Mouse (Mus musculus) liver, postnatal 0 days (tissue): ENCODE measurements at regions not wholly inside any gene's neighbourhood (a gene's known extent, or its start where the extent isn't known, plus 50 kb on each side); places are given as distances from the start of the nearest gene placed in this dataset.

Source experiments
- ATAC-seq: fragments of 200-750 bp; cut with Nextera tagmentation; 2 replicates; pipeline ENCODE4 v1.8.0; 2017; ENCODE audit warnings: mild to moderate bottlenecking, moderate library complexity
- DNase-seq: peaks from one replicate; pipeline ENCODE4 v3.0.0-alpha.2; 2016
- H3K27ac ChIP-seq: fragments of 300-500 bp; sonication (generic); 2 replicates; pipeline ENCODE4 v1.5.1; 2014; ENCODE audit warnings: antibody characterized with exemption, moderate library complexity, mild to moderate bottlenecking, low read depth
- H3K27me3 ChIP-seq: fragments of 300-500 bp; sonication (generic); 2 replicates; pipeline ENCODE4 v1.6.1; 2014; ENCODE audit warnings: low read length, control low read depth, mixed read lengths; ENCODE audit not compliant: insufficient read depth
- H3K36me3 ChIP-seq: fragments of 300-500 bp; sonication (generic); replicated peaks from 2 replicates; pipeline ENCODE4 v1.6.1; 2014; ENCODE audit warnings: mild to moderate bottlenecking, control low read depth, low read length, moderate library complexity, mixed read lengths; ENCODE audit not compliant: insufficient read depth
- H3K4me1 ChIP-seq: fragments of 300-500 bp; sonication (generic); 2 replicates; pipeline ENCODE4 v1.6.1; 2014; ENCODE audit warnings: antibody characterized with exemption, mild to moderate bottlenecking, control low read depth; ENCODE audit not compliant: insufficient read depth
- H3K4me2 ChIP-seq: fragments of 300-500 bp; sonication (generic); 2 replicates; pipeline ENCODE4 v1.6.1; 2014; ENCODE audit warnings: low read depth, mild to moderate bottlenecking, low read length, moderate library complexity, mixed read lengths
- H3K4me3 ChIP-seq: fragments of 300-500 bp; sonication (generic); 2 replicates; pipeline ENCODE4 v1.5.1; 2014; ENCODE audit warnings: low read depth, low read length
- H3K9ac ChIP-seq: fragments of 300-500 bp; sonication (generic); replicated peaks from 2 replicates; pipeline ENCODE4 v1.6.1; 2014; ENCODE audit warnings: mild to moderate bottlenecking, moderate library complexity
- H3K9me3 ChIP-seq: fragments of 300-500 bp; sonication (generic); 2 replicates; pipeline ENCODE4 v1.6.1; 2016; ENCODE audit warnings: mild to moderate bottlenecking, control low read depth, low read length, mixed read lengths
- CTCF ChIP-seq: sonication (generic); IDR thresholded peaks from 2 replicates; pipeline ENCODE4 v1.5.1; 2016; ENCODE audit warnings: antibody characterized with exemption, low read depth
- EP300 ChIP-seq: IDR thresholded peaks from 2 replicates; pipeline ENCODE4 v1.6.1; 2016; ENCODE audit warnings: antibody characterized with exemption, low read depth, mild to moderate bottlenecking
- WGBS: fragments of 180-500 bp; shearing (Covaris S2); extraction: QIAGEN DNeasy Blood & Tissue Kit; methylation state at CpG from one replicate; pipeline ENCODE4 v1.1.7; 2014; ENCODE audit not compliant: insufficient replicate concordance; 5-methylcytosine and 5-hydroxymethylcytosine counted together

DNA sequence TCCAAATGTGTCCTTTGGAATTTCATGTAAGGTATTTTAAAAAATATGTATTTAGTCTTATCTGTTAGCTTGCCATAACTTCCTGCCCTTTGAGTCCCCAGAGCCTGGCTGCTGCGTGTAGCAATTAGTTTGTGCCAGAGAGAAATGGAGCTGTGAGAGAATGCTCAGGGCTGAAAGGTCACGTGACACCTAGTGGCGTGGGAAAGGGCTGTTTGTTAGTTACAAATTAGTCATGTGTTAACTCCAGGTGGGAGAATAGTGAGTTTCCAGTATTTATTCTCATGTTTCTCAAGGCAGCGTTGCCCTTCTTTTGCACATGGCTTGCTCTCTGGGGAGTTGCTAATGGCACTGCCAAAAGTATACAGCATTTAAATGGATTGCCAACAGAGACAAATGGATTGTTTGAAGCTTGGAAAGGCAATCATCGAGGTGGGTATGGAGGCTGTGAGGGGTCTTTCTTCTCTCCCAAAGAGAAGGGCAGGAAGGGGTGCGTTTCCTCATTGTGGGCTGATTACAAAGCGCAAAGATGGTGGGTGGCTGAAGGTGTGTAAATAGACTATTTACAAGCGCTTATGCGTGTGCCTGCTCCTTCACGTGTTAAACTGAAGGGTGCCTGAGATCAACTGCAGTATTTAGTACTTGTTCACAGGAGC, 472.3 kb downstream of the D3Ertd751e start:
- no peaks in the 10 kb centered on the region for H3K27me3 ChIP-seq
- H3K4me1 ChIP-seq = no peaks in the 10 kb centered on the region
- no peaks in the 10 kb centered on the region for H3K36me3 ChIP-seq
- ATAC-seq (no peak), DNase-seq (no peak)
- 49% methylated on average over 10 of the region's 10 CpGs for WGBS
- no peaks in the 10 kb centered on the region for H3K9me3 ChIP-seq
- H3K4me2 ChIP-seq = no peak overlapping the region
- H3K9ac ChIP-seq = no peak overlapping the region
- H3K27ac ChIP-seq = no peak overlapping the region
- TF ChIP-seq EP300 = no peak
- TF ChIP-seq CTCF = no peak
- H3K4me3 ChIP-seq = no peak overlapping the region

DNA sequence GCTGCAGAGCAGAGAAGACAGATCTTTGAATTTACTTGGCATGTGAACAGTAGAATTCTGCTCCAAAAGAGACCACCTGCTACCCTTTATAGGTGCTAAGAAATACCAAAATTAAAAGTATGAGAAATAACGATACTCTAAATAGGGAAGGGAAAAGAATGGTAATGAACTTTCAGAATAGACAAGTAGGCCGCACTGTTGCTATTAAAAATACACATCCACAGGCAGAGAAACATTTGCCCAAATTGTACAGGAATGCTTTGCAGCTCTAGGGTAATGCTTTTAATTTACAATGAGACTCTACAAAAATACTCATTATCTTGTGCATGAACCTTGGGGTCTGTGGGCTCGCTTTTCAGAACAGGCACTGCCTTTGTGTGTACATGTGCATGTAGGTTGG, 476.3 kb downstream of the D3Ertd751e start:
- no peak overlapping the region for H3K27ac ChIP-seq
- no peak overlapping the region for H3K4me2 ChIP-seq
- no peaks in the 10 kb centered on the region for H3K36me3 ChIP-seq
- ATAC-seq (no peak), DNase-seq (no peak)
- no peak overlapping the region for H3K4me3 ChIP-seq
- no peak overlapping the region for H3K9ac ChIP-seq
- no peaks in the 10 kb centered on the region for H3K4me1 ChIP-seq
- 74% methylated on average over 3 of the region's 3 CpGs for WGBS
- H3K9me3 ChIP-seq = no peaks in the 10 kb centered on the region
- TF ChIP-seq EP300 (no peak), CTCF (no peak)
- no peaks in the 10 kb centered on the region for H3K27me3 ChIP-seq

DNA sequence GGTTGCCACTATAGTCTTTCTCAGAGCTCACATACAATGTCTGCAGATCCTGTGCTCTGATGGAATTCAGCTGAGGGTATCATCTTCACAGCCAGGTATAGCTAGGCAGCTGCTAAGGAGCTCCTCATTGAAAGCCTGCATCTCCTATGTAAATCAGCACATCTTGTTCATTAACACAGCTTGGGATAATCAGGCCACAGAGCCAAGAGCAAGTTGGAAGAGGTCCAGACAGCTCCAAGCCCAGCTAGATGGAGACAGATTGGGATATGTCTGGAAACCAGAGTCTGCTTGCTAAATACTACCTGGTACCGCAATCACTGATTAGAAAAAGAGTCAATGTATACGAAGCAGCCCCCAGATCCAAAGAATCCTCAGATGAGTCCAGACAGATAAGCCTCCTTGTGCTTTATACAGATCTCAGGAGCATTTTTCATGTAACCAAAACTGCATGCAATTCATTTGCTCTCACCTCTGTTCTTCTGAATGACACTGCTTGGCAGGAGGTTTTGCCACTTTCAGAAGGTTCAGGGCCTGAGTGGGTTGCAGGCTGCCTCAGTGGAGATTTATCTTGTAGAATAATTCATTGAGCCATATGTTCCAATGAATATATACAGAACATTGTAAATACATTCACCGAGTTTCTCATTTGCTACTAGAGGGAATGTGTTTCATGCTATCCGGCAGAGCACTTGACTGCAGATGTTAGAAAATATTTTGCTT, 485.4 kb downstream of the D3Ertd751e start:
- Histone ChIP-seq H3K27ac (no peak overlapping the region), H3K9me3 (no peaks in the 10 kb centered on the region), H3K4me2 (no peak overlapping the region), H3K4me3 (no peak overlapping the region), H3K9ac (no peak overlapping the region), H3K4me1 (no peaks in the 10 kb centered on the region), H3K36me3 (no peaks in the 10 kb centered on the region), H3K27me3 (no peaks in the 10 kb centered on the region)
- WGBS = 80% methylated on average over 4 of the region's 4 CpGs
- no peak for ATAC-seq
- TF ChIP-seq CTCF (no peak), EP300 (no peak)
- DNase-seq = no peak

DNA sequence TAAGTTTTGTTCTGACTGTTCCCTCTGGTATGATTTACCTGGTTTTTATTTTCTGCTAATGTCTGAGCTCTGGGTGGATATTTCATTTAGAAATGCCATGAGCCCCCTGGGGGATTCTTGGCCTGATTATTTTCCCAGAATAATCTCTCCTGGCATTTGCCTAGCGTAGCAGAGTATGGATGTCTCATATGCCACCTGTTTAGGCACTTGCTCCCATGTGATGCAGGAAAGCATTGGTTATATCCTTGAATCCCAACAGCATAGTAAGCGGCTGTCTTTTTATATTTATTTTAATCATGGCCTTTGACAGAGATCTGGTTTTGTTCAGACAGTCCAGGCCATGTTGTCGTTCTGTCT, 486.0 kb downstream of the D3Ertd751e start:
- H3K36me3 ChIP-seq = no peaks in the 10 kb centered on the region
- H3K4me1 ChIP-seq = no peaks in the 10 kb centered on the region
- H3K9ac ChIP-seq = no peak overlapping the region
- 77% methylated on average over 3 of the region's 3 CpGs for WGBS
- no peak overlapping the region for H3K4me2 ChIP-seq
- no peaks in the 10 kb centered on the region for H3K9me3 ChIP-seq
- ATAC-seq (no peak), DNase-seq (no peak)
- H3K27me3 ChIP-seq = no peaks in the 10 kb centered on the region
- H3K27ac ChIP-seq = no peak overlapping the region
- no peak for TF ChIP-seq EP300
- no peak for TF ChIP-seq CTCF
- H3K4me3 ChIP-seq = no peak overlapping the region

DNA sequence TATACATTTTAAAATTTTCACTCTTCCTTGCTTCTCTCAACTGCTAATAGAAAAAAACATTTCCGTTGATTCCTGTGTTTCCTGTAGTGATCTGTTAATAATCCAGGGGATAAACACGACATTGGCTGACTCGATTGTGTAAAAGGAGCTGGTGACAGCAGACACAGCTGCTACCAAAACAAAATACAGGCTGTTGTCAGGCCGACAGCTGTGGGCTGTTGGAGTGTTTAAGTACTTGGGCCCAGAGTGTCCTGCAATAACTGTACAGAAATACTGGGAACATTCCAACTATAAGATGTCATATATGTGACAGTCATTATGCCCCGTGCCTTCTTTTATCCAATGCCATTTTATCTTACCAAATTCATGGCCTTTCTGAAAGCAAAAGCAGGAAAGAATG, 489.9 kb downstream of the D3Ertd751e start:
- Histone ChIP-seq H3K4me3 (no peak overlapping the region), H3K27ac (no peak overlapping the region), H3K36me3 (no peaks in the 10 kb centered on the region), H3K9me3 (no peaks in the 10 kb centered on the region), H3K9ac (no peak overlapping the region), H3K4me2 (no peak overlapping the region), H3K4me1 (no peaks in the 10 kb centered on the region), H3K27me3 (no peaks in the 10 kb centered on the region)
- TF ChIP-seq CTCF (no peak), EP300 (no peak)
- DNase-seq = no peak
- no peak for ATAC-seq
- 77% methylated on average over 5 of the region's 5 CpGs for whole genome bisulfite sequencing

DNA sequence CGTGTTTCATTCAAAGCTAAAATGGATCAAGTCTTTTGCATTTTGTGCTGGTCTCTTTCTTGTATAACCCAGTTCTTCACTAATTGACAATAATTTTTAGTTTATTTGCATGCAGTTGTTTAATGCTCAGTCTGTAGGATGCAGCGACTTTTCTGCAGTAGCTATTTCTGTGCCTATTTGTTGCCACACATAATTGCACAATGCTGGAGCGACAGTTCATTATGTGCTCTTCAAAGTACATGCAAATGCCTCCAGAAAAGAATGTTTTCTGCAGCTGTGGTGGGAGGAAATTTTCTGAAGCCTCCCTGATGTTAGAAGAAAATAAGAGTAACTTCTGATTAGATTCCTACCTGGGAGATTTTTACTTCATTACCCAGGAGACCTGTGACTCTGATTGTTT, 491.3 kb downstream of the D3Ertd751e start:
- Histone ChIP-seq H3K27me3 (no peaks in the 10 kb centered on the region), H3K9me3 (no peaks in the 10 kb centered on the region), H3K4me3 (no peak overlapping the region), H3K36me3 (no peaks in the 10 kb centered on the region), H3K27ac (no peak overlapping the region), H3K4me2 (no peak overlapping the region), H3K9ac (no peak overlapping the region), H3K4me1 (no peaks in the 10 kb centered on the region)
- no peak for DNase-seq
- 75% methylated on average over 3 of the region's 3 CpGs for WGBS
- TF ChIP-seq CTCF = no peak
- TF ChIP-seq EP300 = no peak
- no peak for ATAC-seq
